Mouse (Mus musculus): ENCODE measurements around the gene Hmga2. TPM values are rescaled to one million over a fixed set of nuclear protein-coding genes. Genes with fewer than 3 reads are reported as not detected.
"Not testable (repeated sequence)": the region's sequence is repeated elsewhere in the genome, so short reads cannot be mapped to it uniquely, and the experiment has no call there.

The Hmga2 gene
- polyA plus RNA-seq, 1 experiment from 2014 or later, result 11.1 TPM

DNA sequence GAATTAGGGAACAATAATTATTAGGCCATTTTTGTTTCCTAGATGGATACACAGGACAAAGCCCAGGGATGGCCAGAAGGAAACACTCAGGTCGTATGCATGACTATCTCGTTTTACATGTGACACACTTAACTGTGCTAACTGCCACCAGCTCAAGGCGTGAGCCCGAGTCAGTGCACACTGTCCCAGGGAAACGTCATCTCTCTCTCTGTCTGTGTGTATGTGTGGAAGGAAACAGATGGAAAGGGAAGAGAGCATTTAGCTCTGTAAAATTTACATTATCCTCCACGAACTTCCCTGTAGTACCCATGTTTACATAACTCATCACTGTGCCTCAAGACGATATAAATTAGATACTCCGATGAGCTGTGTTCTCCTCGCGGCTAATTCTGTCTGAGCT, 105.1 kb downstream of the Hmga2 start:
- Histone ChIP-seq H3K27ac (replicated peaks) (no peak overlapping the region), H3K9me3 (replicated peaks) (no peaks in the 10 kb centered on the region), H3K4me1 (peaks cover 8% of the 10 kb centered on the region; the same call in 1 of the 2 replicates), H3K9ac (no peak overlapping the region), H3K27me3 (no peaks in the 10 kb centered on the region), H3K4me2 (replicated peaks) (no peak overlapping the region), H3K4me3 (replicated peaks) (no peak overlapping the region), H3K36me3 (no peaks in the 10 kb centered on the region)
- WGBS, result 47% methylated on average over 10 of the region's 10 CpGs
- no peak for ATAC-seq (ENCODE audit: insufficient number of reproducible peaks, low FRiP score, low TSS enrichment, low read depth)

DNA sequence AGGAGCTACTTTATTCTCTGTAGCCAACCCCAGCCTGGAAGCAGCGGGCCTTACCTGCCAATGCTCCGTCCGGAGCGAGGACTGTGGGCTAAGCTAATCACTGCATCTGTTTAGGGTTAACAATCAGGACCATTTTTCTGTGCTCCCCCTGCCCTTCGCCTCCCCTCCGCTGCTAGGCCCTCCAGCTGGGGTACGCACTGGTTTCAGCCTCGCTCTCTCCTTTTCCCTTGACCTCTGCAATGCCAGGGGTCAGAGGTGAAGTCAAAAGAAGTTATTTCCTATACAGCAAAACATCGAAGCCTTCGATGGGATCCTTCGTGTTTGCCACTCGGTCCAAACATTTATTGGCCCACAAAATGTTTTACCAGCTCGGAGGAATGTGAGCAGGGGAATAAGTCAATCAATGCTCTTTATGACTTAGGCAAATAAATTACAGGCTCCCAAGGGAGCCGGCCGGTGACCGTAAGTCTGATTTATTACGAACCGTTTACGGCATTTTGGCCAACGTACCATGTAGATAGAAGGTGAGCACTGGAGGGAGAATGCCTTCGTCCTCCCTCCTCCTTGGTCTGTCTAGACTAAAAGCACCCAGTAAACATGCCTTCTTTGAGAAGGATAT, 107.0 kb downstream of the Hmga2 start:
- H3K9me3 ChIP-seq (replicated peaks), result no peaks in the 10 kb centered on the region
- H3K36me3 ChIP-seq, result no peaks in the 10 kb centered on the region
- no peak overlapping the region for H3K4me2 ChIP-seq (replicated peaks)
- H3K4me3 ChIP-seq (replicated peaks), result no peak overlapping the region
- ATAC-seq (ENCODE audit: insufficient number of reproducible peaks, low FRiP score, low TSS enrichment, low read depth), result no peak
- 60% methylated on average over 21 of the region's 21 CpGs for WGBS
- no peak overlapping the region for H3K9ac ChIP-seq
- H3K27ac ChIP-seq (replicated peaks), result no peak overlapping the region
- no peaks in the 10 kb centered on the region for H3K27me3 ChIP-seq
- H3K4me1 ChIP-seq, result peaks cover 27% of the 10 kb centered on the region

DNA sequence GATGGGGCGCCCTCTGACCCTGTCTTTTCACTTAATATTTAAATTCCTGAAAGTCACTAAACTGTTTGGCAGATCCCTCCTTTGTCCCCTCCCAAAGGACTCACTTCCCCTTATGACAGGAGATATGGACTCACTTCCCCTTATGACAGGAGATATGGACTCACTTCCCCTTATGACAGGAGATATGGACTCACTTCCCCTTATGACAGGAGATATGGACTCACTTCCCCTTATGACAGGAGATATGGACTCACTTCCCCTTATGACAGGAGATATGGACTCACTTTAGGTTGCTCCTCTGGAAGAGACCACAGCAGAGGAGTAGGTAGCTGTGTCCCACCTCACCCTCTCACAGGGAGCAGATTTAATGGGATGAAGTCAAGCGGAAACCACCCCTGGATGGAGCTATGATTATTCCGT, 110.1 kb downstream of the Hmga2 start:
- Histone ChIP-seq H3K4me2 (replicated peaks) (peak overlapping the region; percentile 34), H3K27ac (replicated peaks) (0 out of 2 replicates have a peak overlapping the region, but pooled peaks have one; percentile 55), H3K4me1 (peaks cover 28% of the 10 kb centered on the region)
- H3K9ac ChIP-seq; H3K36me3 ChIP-seq; H3K4me3 ChIP-seq (replicated peaks); H3K27me3 ChIP-seq; H3K9me3 ChIP-seq (replicated peaks); ATAC-seq (ENCODE audit: insufficient number of reproducible peaks, low FRiP score, low TSS enrichment, low read depth): not testable (repeated sequence)
- 71% methylated on average over 3 of the region's 3 CpGs for whole genome bisulfite sequencing

DNA sequence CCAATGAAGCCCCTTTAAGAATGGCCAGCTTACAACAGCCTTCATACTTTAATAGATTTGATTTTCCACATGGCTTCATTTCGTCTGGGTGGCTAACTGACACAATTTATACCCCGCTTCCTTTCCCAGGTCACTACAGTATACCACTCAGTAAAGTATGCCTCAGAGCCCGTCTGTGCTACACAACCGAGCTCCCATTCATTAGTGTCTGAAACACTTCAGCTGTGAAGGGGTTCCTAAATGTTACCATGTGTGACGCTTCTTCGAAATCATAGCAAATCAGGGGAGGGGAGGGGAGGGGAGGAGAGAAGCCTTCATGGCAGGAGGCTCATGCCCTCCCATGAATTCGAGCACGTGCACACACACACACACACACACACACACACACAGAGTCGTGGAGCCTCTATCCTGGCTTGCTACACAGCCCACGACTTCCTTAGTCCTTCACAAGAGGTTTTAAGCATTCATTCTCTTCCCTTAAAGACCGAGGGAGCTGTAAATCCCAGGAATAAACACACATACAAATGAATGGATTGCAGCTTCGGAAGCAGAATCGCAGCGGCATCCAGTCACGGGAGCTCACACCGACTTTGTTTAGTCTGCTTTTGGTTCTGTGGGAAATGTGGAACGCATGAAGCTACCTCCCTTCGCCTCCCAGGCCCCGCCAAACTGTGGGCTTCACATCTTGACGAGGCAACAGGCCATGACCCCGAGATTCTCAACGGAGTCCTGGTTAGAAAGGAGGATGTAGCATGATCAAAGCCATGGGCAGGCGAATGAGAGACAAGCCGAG, 110.7 kb downstream of the Hmga2 start:
- peak overlapping the region; percentile 34 for H3K4me2 ChIP-seq (replicated peaks)
- H3K9me3 ChIP-seq (replicated peaks), result no peaks in the 10 kb centered on the region
- WGBS, result 28% methylated on average over 24 of the region's 24 CpGs
- H3K27me3 ChIP-seq, result no peaks in the 10 kb centered on the region
- peaks cover 26% of the 10 kb centered on the region for H3K4me1 ChIP-seq
- H3K27ac ChIP-seq (replicated peaks), result peak overlapping the region; percentile 55
- peak; percentile 57 for ATAC-seq (ENCODE audit: insufficient number of reproducible peaks, low FRiP score, low TSS enrichment, low read depth)
- H3K36me3 ChIP-seq, result no peaks in the 10 kb centered on the region
- no peak overlapping the region for H3K4me3 ChIP-seq (replicated peaks)
- H3K9ac ChIP-seq, result no peak overlapping the region

DNA sequence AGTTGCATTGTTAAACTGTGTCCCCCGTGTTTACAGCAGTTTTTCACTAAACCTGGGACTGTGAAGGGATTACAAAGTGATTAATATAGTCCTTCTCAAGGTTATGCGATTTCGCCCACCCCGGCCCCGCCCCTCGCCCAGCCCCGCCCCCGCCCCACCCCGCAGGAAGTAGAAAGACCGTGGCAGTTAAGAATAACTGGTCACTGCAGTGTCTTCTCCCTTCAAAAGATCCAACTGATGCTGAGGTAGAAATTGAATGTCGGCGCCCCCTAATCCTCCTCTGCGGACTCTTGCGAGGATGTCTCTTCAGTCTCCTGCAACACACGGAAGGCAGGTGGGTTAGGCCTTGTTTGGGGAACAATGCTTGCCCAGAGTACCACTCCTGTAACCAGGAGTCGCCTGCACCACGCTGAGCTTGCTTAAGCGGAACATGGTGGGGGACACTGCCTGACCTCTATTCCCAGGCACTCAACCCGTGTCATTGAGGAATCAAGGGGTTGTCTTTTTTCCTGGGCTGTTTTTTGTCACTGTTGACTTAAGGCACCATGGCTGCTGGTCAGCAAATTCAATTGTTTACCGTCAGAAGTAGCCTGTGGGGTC, 112.2 kb downstream of the Hmga2 start:
- H3K9me3 ChIP-seq (replicated peaks), result no peaks in the 10 kb centered on the region
- whole genome bisulfite sequencing, result 65% methylated on average over 20 of the region's 20 CpGs
- H3K27ac ChIP-seq (replicated peaks), result 0 out of 2 replicates have a peak overlapping the region, but pooled peaks have one; percentile 55
- H3K27me3 ChIP-seq, result no peaks in the 10 kb centered on the region
- no peak for ATAC-seq (ENCODE audit: insufficient number of reproducible peaks, low FRiP score, low TSS enrichment, low read depth)
- no peak overlapping the region for H3K4me3 ChIP-seq (replicated peaks)
- H3K4me2 ChIP-seq (replicated peaks), result no peak overlapping the region
- no peaks in the 10 kb centered on the region for H3K36me3 ChIP-seq
- no peak overlapping the region for H3K9ac ChIP-seq
- H3K4me1 ChIP-seq, result peaks cover 24% of the 10 kb centered on the region

DNA sequence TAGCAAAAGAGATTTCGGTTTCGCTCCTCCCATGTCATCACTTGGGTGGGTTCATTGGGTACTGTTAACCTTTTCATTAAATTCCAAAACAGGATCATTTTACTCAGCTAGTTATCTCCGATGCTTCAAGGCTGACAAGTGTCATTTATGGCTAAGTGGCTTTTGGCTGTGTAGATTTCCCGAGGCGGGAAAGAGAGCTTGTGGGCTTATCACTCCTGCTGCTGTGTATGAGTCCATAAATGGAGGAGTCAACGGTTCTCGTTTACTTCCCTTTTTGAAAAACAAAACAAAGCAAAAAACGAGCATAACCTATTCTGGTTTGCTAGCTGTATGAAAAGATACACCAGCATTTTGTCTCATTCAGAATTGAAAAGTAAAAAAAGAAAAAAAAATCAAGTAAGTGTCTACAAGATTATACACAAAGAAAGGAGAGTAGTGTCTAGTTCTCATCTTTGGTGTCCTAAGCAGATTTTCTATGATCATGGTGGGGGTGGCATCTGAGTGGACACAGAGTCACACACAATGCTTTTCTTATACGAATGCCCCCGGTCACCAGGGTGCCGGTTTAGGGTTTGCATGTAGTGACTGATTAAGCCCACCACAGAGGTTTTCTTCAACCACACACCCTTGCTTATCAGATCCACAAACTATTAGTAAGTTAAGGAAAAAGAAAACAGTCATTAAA, 112.8 kb downstream of the Hmga2 start:
- peaks cover 24% of the 10 kb centered on the region for H3K4me1 ChIP-seq
- 84% methylated on average over 11 of the region's 11 CpGs for WGBS
- H3K36me3 ChIP-seq, result not testable (repeated sequence)

DNA sequence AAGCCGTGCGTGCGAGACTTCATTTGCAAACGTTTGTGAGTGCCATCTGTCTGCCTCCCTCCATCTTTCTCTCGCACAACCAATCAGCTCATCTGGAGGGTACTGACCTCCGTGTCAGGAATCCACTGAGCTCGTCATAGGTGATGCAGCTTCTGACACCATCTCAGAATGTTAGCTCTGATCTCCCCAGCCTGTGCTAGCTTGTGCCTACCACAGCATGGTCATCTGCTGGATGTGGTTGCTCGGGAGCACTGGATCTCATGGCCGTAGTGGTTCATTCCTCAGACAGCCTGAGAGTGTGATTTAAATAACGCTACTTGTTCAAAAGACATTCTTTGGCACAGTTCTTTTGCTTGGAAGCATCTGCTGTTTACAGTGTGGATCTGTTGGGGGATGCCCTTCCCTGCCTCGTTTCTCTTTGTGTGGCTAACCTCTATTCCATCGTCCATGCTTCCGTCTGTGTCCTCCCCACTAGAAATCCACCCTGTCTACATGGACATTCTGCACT, 121.7 kb downstream of the Hmga2 start:
- H3K4me3 ChIP-seq (replicated peaks), result no peak overlapping the region
- H3K27me3 ChIP-seq, result no peaks in the 10 kb centered on the region
- no peaks in the 10 kb centered on the region for H3K4me1 ChIP-seq
- WGBS, result 57% methylated on average over 13 of the region's 13 CpGs
- no peaks in the 10 kb centered on the region for H3K9me3 ChIP-seq (replicated peaks)
- no peak overlapping the region for H3K9ac ChIP-seq
- no peaks in the 10 kb centered on the region for H3K36me3 ChIP-seq
- no peak for ATAC-seq (ENCODE audit: insufficient number of reproducible peaks, low FRiP score, low TSS enrichment, low read depth)
- no peak overlapping the region for H3K4me2 ChIP-seq (replicated peaks)
- no peak overlapping the region for H3K27ac ChIP-seq (replicated peaks)

More for the DNA sequence above, 112.8 kb downstream of the Hmga2 start:
- H3K4me2 ChIP-seq (replicated peaks); H3K9me3 ChIP-seq (replicated peaks); H3K27ac ChIP-seq (replicated peaks); H3K9ac ChIP-seq; ATAC-seq (ENCODE audit: insufficient number of reproducible peaks, low FRiP score, low TSS enrichment, low read depth); H3K27me3 ChIP-seq; H3K4me3 ChIP-seq (replicated peaks): not testable (repeated sequence)

DNA sequence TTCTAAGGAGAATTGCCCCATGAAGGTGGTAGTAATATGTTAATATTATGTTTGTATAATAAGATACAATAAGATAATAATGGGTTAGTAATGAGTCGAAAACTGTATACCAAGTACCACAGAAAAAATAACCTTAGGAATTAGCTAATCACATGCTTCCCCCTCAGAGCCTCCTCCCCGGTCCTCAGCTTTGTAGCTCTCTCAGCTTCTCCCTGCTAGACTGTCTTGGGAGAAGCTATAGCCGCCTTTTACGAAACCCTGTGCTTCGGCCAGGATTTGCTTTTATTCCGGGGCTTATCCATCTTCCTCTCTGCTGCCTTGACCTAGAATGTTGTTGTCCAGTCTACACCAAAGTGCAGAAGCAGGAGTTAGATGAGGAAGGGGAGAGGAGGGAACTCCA, 130.9 kb downstream of the Hmga2 start:
- Histone ChIP-seq H3K4me2 (replicated peaks) (no peak overlapping the region), H3K4me3 (replicated peaks) (no peak overlapping the region), H3K27ac (replicated peaks) (no peak overlapping the region), H3K9ac (no peak overlapping the region), H3K36me3 (no peaks in the 10 kb centered on the region), H3K9me3 (replicated peaks) (no peaks in the 10 kb centered on the region), H3K4me1 (no peaks in the 10 kb centered on the region), H3K27me3 (no peaks in the 10 kb centered on the region)
- WGBS, result 94% methylated on average over 6 of the region's 6 CpGs
- no peak for ATAC-seq (ENCODE audit: insufficient number of reproducible peaks, low FRiP score, low TSS enrichment, low read depth)

DNA sequence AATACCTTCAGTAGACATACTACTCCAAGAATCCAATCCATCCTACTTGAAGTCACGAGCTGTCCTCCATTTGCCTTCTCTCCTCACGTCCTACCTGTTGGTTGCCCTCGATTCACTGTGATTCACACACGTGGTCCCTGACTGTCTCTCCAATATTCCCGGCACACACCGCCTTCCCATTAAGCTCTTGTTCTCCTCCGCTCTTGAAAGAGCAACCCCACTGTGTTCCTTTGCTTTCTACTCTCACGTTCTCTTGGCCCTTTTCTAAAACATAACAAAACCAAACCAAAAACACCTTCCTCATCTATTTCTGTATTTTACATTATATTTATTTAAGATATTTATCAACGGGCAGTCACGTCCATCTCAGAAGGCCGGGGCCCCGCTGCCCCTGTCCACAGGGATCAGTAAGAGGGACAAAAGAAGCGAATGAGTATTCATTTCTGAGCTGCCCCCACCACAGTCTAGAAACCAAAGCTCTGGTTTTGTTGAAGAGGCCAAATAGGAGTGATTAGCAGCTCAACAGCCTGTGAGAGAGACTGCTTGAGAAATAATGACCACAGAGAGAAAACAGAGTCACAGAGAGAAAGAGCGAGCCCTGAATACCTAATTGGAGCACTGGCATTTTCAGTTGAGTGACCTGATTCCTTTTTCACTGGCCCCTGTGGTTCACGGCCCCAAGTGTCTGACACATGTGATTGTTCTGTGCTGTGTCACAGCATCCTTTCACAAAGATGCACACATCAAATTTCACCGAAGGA, 131.5 kb downstream of the Hmga2 start:
- H3K4me2 ChIP-seq (replicated peaks), result no peak overlapping the region
- no peak overlapping the region for H3K4me3 ChIP-seq (replicated peaks)
- H3K9ac ChIP-seq, result no peak overlapping the region
- H3K4me1 ChIP-seq, result no peaks in the 10 kb centered on the region
- H3K9me3 ChIP-seq (replicated peaks), result no peaks in the 10 kb centered on the region
- H3K36me3 ChIP-seq, result no peaks in the 10 kb centered on the region
- WGBS, result 89% methylated on average over 16 of the region's 16 CpGs
- ATAC-seq (ENCODE audit: insufficient number of reproducible peaks, low FRiP score, low TSS enrichment, low read depth), result no peak
- H3K27ac ChIP-seq (replicated peaks), result no peak overlapping the region
- H3K27me3 ChIP-seq, result no peaks in the 10 kb centered on the region

DNA sequence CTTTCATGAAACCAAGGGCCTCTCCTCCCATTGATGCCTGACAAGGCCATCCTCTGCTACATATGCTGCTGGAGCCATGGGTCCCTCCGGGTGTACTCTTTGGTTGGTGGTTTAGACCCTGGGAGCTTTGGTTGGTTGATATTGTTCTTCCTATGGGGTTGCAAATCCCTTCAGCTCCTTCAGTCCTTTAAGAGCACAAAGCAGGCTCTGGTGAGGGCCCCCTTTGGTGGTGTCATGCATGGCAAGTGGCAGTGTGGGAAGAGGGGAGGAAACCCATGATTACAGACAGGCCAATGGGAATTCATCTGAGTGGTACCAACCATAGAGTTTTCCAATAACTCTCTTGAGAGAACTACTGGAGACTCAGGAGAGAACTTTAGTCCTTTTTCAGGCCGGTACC, 136.4 kb downstream of the Hmga2 start:
- not testable (repeated sequence) for H3K4me2 ChIP-seq (replicated peaks); H3K27me3 ChIP-seq; H3K9ac ChIP-seq; H3K36me3 ChIP-seq; H3K27ac ChIP-seq (replicated peaks); H3K9me3 ChIP-seq (replicated peaks); H3K4me1 ChIP-seq; ATAC-seq (ENCODE audit: insufficient number of reproducible peaks, low FRiP score, low TSS enrichment, low read depth); H3K4me3 ChIP-seq (replicated peaks)
- WGBS, result 68% methylated on average over 2 of the region's 2 CpGs

All from embryonic facial prominence, embryonic 15.5 days (tissue).